Mouse (Mus musculus): ENCODE results near the gene Rbm12.

The Rbm12 gene

GRCm38 (mm10) chr2:156110627-156111357 lies 986 bp downstream of the Rbm12 start:
- ChIA-PET POLR2A (interaction anchor here in 3 of 4 experiments (0.5 to 4.8 kb wide), 62 partner anchors 9 to 727 kb away, joined by 3 to 37 read pairs (median 5); partner anchors contain the start of genes 6430550D23Rik (in 3 of the 3), Ergic3 (in 3 of the 3), Gm28036 (in 2 of the 3) and Nfs1 (in 2 of the 3)), CTCF (interaction anchor here in 2 of 4 experiments (0.6 to 2.0 kb wide), 4 partner anchors 23 to 659 kb away, joined by 3 to 6 read pairs (median 4); no protein-coding TSS in a partner anchor)

GRCm38 (mm10) chr2:156091926-156092325 lies 19.9 kb downstream of the Rbm12 start:
- ChIA-PET CTCF (no interaction called here), POLR2A (interaction anchor here in 2 of 4 experiments (1.1 to 7.3 kb wide), 10 partner anchors 9 to 166 kb away, joined by 3 to 68 read pairs (median 4); partner anchors contain the start of genes Cpne1 (in 1 of the 2) and Rbm12 (in 1 of the 2))

- POLR2A ChIA-PET, result interaction anchor here in 2 of 4 experiments (0.6 to 3.6 kb wide), 9 partner anchors 10 to 134 kb away, joined by 3 to 22 read pairs (median 6); partner anchors contain the start of genes Cpne1 (in 2 of the 2), Rbm12 (in 2 of the 2), Cep250 (in 1 of the 2) and Spag4 (in 1 of the 2)
- CTCF ChIA-PET, result no interaction called here
These were observed 22.0 kb downstream of the Rbm12 start for GRCm38 (mm10) chr2:156089799-156090198.

GRCm38 (mm10) chr2:156087391-156088110 lies 24.2 kb downstream of the Rbm12 start:
- CTCF ChIA-PET, result no interaction called here
- POLR2A ChIA-PET, result interaction anchor here in 2 of 4 experiments (0.6 to 4.5 kb wide), 8 partner anchors 9 to 307 kb away, joined by 3 to 20 read pairs (median 4); partner anchors contain the start of gene Spag4 (in 1 of the 2)

GRCm38 (mm10) chr2:156084541-156084940 lies 27.2 kb downstream of the Rbm12 start:
- ChIA-PET CTCF (interaction anchor here in 1 of 4 experiments (0.7 kb wide), 1 partner anchor 171 kb away, joined by 3 read pairs; no protein-coding TSS in a partner anchor), POLR2A (interaction anchor here in 3 of 4 experiments (0.6 to 4.5 kb wide), 12 partner anchors 9 to 682 kb away, joined by 3 to 20 read pairs (median 4); partner anchors contain the start of genes Cpne1 (in 2 of the 3), Rbm12 (in 2 of the 3) and Spag4 (in 1 of the 3))

GRCm38 (mm10) chr2:156080391-156080790 lies 31.4 kb downstream of the Rbm12 start:
- CTCF ChIA-PET, result interaction anchor here in 1 of 4 experiments (1.2 kb wide), 1 partner anchor 63 kb away, joined by 4 read pairs; no protein-coding TSS in a partner anchor
- POLR2A ChIA-PET, result interaction anchor here (0.6 to 7.2 kb wide), 8 partner anchors 9 to 326 kb away, joined by 3 to 68 read pairs (median 6); partner anchors contain the start of gene Spag4 (in 2 of the 4)

GRCm38 (mm10) chr2:156079674-156080073 lies 32.1 kb downstream of the Rbm12 start:
- CTCF ChIA-PET, result no interaction called here
- POLR2A ChIA-PET, result interaction anchor here in 3 of 4 experiments (0.7 to 7.2 kb wide), 12 partner anchors 9 to 74 kb away, joined by 3 to 68 read pairs (median 5); partner anchors contain the start of genes Cpne1 (in 1 of the 3), Rbm12 (in 1 of the 3) and Spag4 (in 1 of the 3)

- POLR2A ChIA-PET, result interaction anchor here in 3 of 4 experiments (0.5 to 7.2 kb wide), 15 partner anchors 8 to 73 kb away, joined by 3 to 68 read pairs (median 4); partner anchors contain the start of genes Cpne1 (in 1 of the 3), Rbm12 (in 1 of the 3) and Spag4 (in 1 of the 3)
- CTCF ChIA-PET, result interaction anchor here in 1 of 4 experiments (0.6 kb wide), 1 partner anchor 55 kb away, joined by 3 read pairs; no protein-coding TSS in a partner anchor
These were observed 32.6 kb downstream of the Rbm12 start for GRCm38 (mm10) chr2:156079183-156079560.

GRCm38 (mm10) chr2:156078421-156079182 lies 33.2 kb downstream of the Rbm12 start:
- POLR2A ChIA-PET, result interaction anchor here in 3 of 4 experiments (0.5 to 7.2 kb wide), 13 partner anchors 8 to 73 kb away, joined by 3 to 68 read pairs (median 3); partner anchors contain the start of genes Cpne1 (in 1 of the 3), Rbm12 (in 1 of the 3) and Spag4 (in 1 of the 3)
- CTCF ChIA-PET, result interaction anchor here in 2 of 4 experiments (0.6 kb wide), 2 partner anchors 54 to 56 kb away, joined by 3 to 7 read pairs; no protein-coding TSS in a partner anchor

- POLR2A ChIA-PET, result interaction anchor here in 1 of 4 experiments (0.8 to 7.2 kb wide), 3 partner anchors 10 to 17 kb away, joined by 3 to 68 read pairs (median 5); partner anchors contain the start of gene Spag4
These were observed 34.3 kb downstream of the Rbm12 start for GRCm38 (mm10) chr2:156077461-156077860.

GRCm38 (mm10) chr2:156073725-156074124 lies 38.1 kb downstream of the Rbm12 start:
- ChIA-PET POLR2A (interaction anchor here in 2 of 4 experiments (0.6 to 1.3 kb wide), 3 partner anchors 18 to 797 kb away, joined by 3 read pairs; no protein-coding TSS in a partner anchor), CTCF (no interaction called here)

More at GRCm38 (mm10) chr2:156077461-156077860, 34.3 kb downstream of the Rbm12 start:
- CTCF ChIA-PET, result no interaction called here

GRCm38 (mm10) chr2:156071236-156071635 lies 40.5 kb downstream of the Rbm12 start:
- ChIA-PET POLR2A (interaction anchor here in 2 of 4 experiments (0.6 to 2.6 kb wide), 13 partner anchors 8 to 690 kb away, joined by 3 to 12 read pairs (median 4); partner anchors contain the start of gene Trpc4ap (in 1 of the 2)), CTCF (no interaction called here)

- ChIA-PET CTCF (interaction anchor here in 1 of 4 experiments (0.6 kb wide), 1 partner anchor 265 kb away, joined by 3 read pairs; no protein-coding TSS in a partner anchor), POLR2A (interaction anchor here in 2 of 4 experiments (0.7 to 1.7 kb wide), 8 partner anchors 9 to 339 kb away, joined by 3 to 5 read pairs (median 3); partner anchors contain the start of genes Cpne1 (in 1 of the 2), Rbm12 (in 1 of the 2) and Romo1 (in 1 of the 2))
These were observed 43.9 kb downstream of the Rbm12 start for GRCm38 (mm10) chr2:156067916-156068315.

- CTCF ChIA-PET, result interaction anchor here in 2 of 4 experiments (0.5 to 0.9 kb wide), 3 partner anchors 10 to 217 kb away, joined by 3 to 7 read pairs (median 3); no protein-coding TSS in a partner anchor
- POLR2A ChIA-PET, result interaction anchor here in 3 of 4 experiments (0.7 to 2.6 kb wide), 25 partner anchors 10 to 110 kb away, joined by 3 to 11 read pairs (median 4); partner anchors contain the start of genes Cep250 (in 2 of the 3), Cpne1 (in 2 of the 3), Rbm12 (in 2 of the 3) and 6430550D23Rik (in 1 of the 3)
These were observed 45.7 kb downstream of the Rbm12 start for GRCm38 (mm10) chr2:156066126-156066525.

- ChIA-PET CTCF (interaction anchor here in 3 of 4 experiments (0.5 to 0.9 kb wide), 4 partner anchors 61 to 1765 kb away, joined by 3 to 7 read pairs (median 3); no protein-coding TSS in a partner anchor), POLR2A (interaction anchor here (0.5 to 2.6 kb wide), 38 partner anchors 10 to 156 kb away, joined by 3 to 11 read pairs (median 4); partner anchors contain the start of genes 6430550D23Rik (in 3 of the 4), Ergic3 (in 3 of the 4), Cep250 (in 2 of the 4) and Cpne1 (in 2 of the 4))
These were observed 46.4 kb downstream of the Rbm12 start, which contains the start of gene Spag4 for GRCm38 (mm10) chr2:156065099-156066041. Gene Spag4, plus strand, starts transcription at chr2:156065175.

Measured in embryonic stem cell, embryonic (primary cell).